Mouse (Mus musculus): ENCODE results near the gene Ralgps1.

Gene Ralgps1

DNA sequence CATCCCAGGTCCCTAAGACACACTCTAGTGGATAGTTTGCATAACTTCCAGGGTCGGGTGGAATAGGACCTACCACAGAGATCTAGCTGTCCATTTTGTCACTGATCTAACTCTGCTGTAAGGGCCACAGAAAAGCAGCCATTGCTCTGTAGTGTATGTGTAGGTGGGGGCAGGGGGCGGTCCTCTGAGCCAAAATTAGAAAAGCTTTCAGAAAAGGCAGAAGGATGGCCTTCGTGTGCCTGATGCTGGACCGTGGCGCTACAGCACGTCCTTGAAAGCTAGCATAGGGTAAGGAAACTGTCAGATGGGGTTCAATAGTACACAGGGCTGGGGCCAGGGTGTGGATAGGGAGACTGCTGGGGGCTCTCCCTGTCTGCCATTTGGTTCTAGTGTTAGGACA lies 126.4 kb downstream of the Ralgps1 start:
- DNase-seq (ENCODE audit: low read depth, low spot score), result no peak

DNA sequence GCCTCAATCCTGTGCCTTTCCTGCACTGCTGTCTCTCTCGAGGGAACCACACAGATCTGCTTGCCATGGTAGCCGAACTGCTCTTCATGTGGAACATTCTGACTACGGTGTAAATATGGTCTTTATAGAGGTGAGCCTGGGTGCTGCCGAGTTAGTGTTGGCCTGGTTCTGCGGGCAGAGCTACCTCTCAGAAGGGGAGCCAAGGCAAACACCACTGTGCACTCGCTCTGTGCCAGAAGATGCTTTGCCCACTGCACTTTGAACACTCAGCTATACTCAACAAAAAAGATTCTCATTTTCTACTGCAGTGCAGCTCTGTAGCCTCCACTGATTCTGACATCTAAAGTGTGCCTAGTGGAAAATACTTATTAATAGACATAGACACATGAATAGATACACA lies 133.7 kb downstream of the Ralgps1 start:
- no peak for DNase-seq (ENCODE audit: low read depth, low spot score)

DNA sequence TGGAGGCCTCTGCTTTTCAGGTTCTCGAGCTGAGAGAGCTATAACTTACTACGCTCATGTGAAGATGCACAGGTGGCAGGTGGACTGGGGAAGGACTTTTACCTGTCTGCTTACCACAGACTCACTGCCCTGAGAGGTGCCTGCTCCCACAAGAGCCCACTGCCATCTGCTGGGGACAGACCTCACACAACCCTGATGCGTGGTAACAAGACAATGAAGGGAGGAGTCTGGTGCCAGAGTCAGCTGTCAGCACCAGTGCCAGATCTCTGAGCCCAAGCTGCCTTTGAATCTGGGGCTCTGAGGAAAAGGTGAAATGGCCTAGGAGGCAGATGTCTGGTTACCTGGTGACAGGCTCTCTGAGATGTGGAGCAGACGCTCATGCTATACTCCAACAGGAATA lies 136.4 kb downstream of the Ralgps1 start:
- no peak for DNase-seq (ENCODE audit: low read depth, low spot score)

DNA sequence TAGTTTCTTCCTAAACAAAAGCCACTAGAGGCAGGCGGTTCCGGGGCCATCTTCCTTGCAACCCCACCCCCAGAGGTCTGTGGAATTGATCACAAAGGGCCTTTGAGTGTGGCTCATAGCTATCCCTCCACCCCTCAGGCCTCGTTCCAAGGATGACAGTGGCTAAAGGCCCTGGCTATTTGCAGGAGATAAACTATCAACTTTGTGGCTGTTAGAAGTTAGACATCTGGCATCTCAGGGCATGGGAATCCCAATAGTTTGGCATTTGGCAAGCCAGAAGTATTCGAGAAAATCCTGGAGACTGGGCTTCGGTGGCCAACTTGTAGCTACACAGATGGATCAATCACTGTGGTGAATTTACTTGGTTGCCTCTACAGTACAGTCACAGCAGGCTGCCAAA lies 137.4 kb downstream of the Ralgps1 start:
- DNase-seq (ENCODE audit: low read depth, low spot score), result no peak

DNA sequence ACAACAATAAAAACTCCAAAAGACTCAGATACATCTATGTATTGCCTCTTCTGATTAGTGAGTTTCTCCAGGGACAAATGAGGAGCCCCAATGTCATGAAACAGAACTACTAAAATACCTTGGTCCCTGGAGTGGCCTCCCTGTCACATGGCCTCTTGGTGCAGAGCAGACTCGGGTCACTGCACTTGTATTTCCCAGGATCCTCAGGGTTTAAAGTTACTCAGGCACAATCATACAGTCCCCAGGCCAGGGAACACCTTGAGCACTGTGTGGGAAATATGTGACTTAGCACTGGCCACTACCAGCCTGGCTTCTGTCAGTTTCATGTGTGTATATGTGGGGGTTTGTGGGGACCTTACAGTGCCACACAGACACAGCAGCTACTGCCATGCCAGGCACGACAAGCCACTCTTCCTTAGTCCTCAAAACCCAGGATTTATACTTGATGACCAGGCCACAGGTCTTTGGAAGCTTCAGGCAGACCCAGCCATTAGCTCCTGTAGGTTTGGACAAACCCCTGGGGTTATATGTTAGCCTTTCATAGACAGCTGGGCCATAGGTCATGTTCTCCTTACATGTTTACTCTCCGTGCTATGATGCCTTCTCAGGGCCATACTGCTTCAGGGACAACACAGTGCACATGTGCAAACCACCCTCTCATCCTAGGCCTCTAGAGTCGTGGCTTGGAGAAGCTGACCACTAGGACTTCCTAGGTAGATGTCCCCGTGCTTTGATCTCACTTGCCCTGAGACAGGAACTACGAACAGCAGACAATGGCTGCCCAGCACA lies 138.3 kb downstream of the Ralgps1 start:
- DNase-seq (ENCODE audit: low read depth, low spot score), result no peak

DNA sequence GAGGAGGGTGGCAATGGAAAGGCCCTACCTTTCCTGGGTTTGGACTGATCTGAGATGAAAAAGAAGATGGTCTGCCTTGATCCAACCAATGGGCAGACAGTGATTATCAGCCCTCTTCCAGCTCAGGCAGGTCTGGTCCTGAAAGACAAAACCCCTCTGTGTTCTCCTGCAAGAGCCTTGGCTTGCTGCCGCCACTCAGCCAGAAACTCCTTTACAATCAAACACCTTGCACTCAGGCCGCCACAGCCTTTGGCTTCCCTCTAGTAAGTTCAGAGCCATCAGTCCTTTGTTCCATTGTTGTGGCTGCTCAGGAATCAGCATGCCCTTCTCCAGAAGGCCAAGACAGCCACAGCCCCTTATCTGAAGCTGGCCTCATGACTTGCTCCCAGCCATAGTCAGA lies 139.5 kb downstream of the Ralgps1 start:
- no peak for DNase-seq (ENCODE audit: low read depth, low spot score)

DNA sequence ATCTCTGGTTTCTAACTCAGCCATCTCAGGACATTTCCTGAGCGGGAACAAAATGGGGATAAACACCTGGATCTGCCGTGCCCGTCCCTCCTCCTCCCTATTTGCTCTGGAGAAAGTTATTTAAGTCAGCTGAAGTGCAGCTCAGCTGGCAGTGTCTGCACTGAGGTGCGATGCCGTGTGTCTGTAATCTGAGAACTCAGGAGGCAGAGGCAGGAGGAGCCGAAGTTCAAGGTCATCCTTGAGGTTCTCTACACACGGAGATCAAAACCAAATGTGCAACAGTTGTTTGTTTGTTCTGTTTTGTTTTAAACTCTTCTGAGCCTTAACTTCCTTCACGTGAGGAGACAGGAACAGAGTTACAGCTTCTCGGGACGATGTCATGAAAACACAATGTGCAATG lies 140.6 kb downstream of the Ralgps1 start:
- DNase-seq (ENCODE audit: low read depth, low spot score), result no peak

DNA sequence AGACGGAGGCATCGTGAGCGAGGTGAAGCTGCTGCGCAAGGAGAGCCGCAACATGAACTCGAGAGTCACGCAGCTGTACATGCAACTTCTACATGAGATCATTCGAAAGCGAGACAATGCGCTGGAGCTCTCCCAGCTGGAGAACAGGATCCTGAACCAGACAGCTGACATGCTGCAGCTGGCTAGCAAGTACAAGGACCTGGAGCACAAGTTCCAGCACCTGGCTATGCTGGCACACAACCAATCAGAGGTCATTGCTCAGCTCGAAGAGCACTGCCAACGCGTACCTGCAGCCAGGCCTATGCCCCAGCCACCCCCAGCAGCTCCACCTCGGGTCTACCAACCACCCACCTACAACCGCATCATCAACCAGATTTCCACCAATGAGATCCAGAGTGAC lies 142.7 kb downstream of the Ralgps1 start:
- DNase-seq (ENCODE audit: low read depth, low spot score), result no peak

DNA sequence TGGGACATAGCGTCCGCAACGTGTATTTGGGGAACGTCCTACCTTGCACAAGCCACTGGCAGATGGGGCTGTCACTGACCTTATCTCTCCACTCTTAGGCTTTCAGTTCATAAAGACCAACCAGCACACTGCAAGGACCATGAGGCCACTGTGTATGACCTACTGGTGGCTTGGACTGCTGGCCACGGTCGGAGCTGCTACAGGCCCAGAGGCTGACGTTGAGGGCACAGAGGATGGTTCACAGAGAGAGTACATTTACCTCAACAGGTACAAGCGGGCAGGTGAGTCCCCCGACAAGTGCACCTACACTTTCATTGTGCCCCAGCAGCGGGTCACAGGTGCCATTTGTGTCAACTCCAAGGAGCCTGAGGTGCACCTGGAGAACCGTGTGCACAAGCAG lies 143.2 kb downstream of the Ralgps1 start:
- DNase-seq (ENCODE audit: low read depth, low spot score), result no peak

DNA sequence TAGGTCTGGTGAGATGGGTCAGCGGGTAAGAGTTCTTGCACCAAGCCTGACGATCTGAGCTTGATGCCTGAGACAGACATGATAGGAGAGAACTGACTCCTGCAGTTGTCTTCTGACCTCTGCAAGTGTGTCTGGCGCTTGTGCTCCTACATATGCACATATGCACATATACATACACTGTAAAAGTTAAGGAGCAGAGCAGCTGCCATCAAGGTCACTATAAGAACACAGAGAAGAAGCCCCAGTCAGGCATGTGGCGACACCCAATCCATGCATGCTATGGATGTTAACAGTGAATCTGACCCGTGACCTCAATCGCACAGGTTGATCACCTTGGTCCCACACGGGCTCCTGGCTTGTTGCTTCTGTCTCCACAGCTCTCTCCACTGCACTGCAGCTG lies 145.4 kb downstream of the Ralgps1 start:
- DNase-seq (ENCODE audit: low read depth, low spot score), result no peak

DNA sequence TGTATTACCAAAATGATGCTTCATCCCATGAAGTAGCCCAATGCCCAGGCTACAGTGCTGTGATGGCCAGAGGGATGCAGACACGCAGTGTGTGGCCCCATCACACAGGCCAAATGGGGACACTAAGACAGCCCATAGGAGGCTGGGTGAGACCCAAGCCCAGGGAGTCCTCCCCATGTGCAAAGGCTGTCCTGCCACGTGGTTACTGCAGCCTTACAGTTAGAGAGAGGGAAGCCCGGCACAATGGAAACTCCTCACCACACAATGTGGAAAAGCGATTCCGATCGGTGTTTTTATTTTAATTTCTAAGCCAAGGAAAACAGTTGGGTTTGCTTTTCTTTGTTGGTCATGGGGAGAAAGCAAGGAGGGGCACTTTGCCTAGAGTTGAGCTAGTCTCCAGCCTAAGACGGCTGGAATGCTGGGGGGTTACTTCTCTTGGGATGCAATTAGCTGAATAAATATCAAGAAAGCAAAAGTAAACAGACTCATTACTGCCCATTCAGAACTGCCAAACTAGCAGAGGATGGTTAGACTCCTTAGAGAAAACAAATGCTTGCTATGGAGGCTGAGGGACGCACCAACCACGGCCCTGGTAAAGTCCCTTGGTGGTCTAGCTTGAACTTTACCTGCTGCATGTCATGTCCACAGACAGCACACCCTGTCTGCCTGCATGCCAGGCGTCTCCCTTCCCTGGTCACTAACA lies 147.5 kb downstream of the Ralgps1 start:
- no peak for DNase-seq (ENCODE audit: low read depth, low spot score)

DNA sequence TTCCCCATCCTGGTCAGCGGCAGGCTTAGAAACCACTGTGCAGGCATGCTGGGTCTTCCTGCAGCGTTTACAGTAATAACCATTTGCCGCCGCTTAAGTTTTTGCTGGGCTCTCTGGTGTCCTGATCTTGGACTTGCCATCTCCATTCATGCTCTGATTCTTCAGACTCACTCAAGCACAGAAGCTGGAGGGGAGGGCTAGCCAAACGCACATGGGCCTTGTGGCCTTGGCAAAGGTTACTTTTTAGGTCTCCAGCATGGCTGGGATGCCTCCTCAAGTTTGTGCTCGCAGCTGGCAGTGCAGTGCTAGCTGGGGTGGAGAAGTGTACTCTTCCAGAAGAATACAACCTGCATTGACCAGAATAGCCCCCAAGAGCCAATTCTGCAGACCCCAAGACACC lies 148.8 kb downstream of the Ralgps1 start:
- DNase-seq (ENCODE audit: low read depth, low spot score), result no peak

DNA sequence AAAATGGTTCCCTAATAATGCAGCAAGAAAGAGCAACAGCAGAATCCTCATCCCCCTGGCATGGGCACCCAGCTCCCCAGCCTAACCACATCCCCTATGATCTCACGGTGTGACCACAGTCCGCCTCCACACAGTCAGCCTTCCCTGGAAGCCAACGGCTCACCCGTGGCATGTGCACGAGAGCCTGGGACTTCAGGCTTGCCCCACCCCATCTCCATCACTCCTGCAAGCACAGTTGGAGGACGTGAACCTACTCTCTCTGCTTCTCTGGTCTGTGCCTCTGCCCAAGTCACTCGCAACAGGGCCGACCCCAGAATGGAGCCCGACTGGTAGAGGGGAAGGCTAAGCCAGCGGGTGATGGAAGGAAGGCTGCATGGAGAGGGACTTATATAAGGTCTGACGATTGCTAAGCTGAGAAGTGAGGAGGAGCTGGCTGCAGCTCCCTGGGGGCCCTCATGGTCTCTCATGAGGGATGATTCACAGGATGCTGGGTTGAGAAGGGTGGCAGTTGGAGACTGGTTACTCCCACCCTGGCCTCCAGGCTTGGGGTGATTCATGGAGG lies 149.9 kb downstream of the Ralgps1 start:
- no peak for DNase-seq (ENCODE audit: low read depth, low spot score)

DNA sequence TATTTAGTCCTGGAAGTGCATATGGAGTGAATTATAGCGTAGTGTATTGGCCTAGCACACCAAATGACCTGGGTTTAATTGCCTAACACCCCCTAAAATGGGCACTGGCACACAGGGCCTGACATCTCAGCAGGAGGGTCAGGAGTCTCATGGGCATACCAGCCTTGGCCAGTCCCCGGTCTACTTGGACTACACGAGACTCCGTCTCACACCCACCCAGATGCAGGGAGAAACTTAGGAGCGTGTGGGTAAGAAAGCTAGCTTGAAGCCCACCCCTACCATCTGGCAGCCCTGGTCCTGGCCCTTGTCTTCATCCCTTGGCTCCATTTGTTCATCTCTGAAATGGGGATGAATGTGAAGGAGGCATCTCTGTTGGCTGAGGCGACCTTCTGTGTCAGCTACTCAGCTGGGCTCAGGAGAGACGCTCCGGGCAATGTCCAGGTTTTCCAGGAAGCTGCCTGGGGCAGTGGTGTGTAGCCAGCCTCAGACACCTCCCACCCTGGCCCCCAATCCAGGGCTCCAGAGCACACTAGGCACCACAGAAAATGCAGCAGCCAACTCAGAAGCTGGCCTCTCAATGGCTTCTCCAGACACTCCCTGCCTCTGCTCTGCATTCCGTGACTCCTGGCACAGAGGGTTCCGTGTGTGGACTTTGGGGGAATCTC lies 150.5 kb downstream of the Ralgps1 start:
- DNase-seq (ENCODE audit: low read depth, low spot score), result no peak

DNA sequence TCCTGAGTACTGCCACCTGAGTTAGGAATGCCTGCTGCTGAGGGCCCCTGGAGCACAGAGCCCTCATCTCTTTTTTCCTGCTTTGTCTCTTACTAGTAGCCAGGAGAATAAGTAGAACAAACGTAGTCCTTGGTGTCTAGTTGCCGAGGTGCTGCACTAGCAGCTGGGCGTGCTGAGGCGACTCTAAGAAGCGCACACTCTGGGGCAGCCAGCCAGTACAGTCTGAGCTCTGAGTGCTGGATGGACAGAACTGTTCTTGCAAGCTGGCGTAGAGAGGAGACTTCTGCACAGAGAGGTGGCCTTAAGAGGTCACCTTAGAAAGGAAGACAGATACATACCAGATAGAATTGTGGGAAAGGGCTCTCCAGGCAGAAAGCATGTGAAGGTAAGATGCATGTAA lies 151.0 kb downstream of the Ralgps1 start:
- DNase-seq (ENCODE audit: low read depth, low spot score), result no peak

DNA sequence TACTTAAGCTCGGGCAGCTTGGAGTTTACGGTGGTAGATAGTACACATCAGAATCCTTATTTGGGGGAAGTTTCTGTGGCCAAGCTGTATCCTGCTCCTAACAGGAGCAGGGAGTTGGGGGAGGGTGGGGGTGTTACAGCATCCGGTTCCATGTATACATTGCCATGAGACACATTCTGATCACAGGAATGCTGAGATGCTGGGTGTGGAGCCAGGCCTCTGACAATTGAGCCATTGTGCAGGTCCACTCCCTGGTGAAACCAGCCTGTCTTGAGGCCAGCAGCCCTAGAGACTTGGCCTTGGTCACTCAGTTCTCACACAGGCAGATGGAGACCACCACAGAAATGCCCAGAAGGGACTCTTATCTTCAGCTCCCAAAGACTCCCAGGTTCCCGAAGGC lies 151.6 kb downstream of the Ralgps1 start:
- no peak for DNase-seq (ENCODE audit: low read depth, low spot score)

DNA sequence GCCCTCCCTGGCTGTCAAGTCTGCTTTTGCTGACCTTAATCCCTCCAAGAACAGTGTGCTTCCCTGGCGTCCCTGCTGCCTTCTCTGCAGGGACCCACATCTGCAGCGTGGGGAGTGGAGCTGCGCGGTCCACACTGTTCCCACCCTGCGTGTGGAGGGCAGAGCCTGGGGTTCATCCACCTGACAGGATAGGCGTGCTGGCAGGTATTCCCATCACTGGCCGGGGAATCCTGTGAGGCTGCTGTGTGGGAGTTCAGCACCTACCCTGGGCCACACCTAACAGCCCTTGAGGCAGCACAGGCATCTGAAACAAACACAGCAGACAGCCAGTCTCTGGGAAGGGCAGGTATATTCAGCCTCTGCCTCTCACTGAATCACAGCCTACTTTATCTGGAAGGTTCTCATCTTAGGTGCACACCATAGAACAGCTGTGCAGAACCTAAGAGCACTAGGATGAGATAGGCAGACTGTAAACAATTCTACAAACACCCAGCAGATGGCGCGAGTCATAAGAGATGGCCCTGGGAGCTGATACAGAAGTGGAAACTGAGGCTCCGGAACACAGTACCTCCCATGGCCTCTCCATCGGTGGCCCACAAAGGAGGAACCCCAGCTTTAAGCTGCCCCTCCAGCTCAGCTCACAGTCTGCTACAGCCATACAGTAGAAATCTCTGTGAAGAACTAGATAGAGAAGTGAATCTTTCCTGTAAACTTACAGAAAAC lies 152.2 kb downstream of the Ralgps1 start:
- DNase-seq (ENCODE audit: low read depth, low spot score), result no peak

DNA sequence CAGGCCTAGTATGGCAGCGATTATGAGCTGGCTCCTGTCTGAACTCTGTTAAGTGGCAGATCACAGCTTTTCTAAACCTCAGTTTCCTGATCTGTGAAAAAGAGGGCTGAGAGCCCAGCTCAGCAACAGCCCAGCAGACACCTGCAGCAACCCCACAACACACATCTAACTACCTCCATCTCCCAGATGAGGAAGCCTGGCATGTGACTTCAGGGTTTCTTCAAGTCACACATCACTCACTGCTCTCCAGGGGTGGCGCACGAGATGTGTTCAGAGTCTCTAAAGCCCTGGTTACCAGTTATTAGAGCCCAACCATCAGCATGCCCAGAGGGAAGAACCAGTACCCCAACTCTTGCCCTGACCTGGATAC lies 153.9 kb downstream of the Ralgps1 start:
- no peak for DNase-seq (ENCODE audit: low read depth, low spot score)

DNA sequence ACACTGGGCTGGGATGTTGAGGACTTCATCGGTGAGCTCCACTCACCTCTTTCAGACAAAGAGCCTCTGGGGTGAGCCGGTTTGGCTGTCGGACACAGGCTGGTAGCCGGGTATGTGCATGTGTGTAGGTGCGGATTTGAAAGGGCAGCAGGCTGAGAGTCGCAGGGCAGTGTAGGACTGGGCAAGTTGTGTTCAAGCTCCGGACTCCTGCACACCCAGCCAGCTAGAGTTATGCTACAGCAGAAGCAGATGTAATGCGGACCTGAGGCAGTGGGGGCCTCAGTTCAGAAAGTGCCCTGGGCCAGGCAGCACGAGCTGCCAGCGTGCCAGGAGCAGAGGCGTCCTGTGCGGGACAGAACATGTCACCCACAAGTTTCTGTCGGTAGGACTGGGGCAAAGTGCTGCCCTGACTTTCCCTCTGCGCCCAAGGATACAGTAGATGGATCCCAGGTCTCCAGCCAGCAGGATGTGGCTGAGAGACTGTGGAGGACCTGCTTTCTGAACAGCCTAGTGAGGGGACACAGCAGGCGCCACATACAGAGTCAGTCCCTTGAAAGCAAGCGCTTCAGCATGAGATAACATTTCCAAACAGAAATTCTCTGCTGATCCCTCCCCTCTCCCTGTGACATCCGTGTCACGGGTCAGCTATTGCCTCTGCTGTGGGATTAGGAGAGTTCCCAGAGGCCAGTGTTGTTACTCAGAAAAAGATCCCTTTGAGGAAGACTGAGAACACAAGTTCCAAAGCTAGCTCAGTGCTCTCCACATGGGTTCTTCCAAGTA lies 154.5 kb downstream of the Ralgps1 start:
- no peak for DNase-seq (ENCODE audit: low read depth, low spot score)

DNA sequence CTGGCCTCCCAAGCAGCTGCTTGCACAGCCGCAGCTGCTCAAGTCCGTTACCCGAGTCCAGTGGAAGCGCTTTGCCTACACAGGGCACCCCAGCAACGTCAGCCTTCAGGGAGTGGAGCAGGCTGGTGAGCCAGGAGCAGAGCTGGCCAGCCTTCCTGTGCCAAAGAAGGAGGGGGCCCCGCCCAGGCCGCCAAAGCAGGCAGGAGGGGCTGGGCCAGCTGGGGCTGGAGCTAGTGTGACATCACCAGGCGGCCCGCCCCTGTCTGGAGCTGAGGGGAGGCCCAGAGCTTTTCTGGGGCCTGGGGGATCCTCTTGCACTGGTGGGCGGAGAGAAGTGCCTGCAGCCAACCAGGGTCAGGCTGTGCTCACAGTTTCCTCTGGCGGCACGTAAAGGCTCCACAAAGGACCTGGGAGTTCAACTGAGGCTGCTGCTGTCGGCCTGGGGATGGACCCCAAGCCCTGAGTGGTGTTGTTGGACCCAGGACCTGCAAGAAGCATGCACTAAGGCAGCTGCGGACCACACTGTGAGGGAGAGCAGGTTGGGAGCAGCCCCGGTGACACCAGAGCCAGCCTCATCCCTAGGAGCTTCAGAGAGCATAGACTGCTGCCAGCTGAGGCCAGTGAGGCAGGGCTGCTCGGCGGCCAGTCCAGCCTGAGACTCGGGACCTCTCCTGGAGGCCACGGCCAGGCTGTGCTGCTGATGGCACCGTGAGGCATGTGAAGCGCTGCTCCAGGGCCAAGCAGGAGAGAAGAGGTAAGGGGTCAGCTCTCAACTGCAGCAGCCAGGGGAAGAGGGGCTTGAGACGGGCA lies 155.4 kb downstream of the Ralgps1 start, which contains the start of gene Angptl2:
TSS of gene Angptl2 (plus strand) at position 370 of the 810 bp plus-strand sequence.
- peak; percentile 68 for DNase-seq (ENCODE audit: low read depth, low spot score)

All from WW6 (cell line).